Mouse (Mus musculus) Muller cell, postnatal 12 days (primary cell): ENCODE data around the gene Sec14l3.

ENCODE experiments used
- DNase-seq: peaks from one replicate; pipeline ENCODE4 v3.0.0-alpha.2; 2015; ENCODE audit errors: inconsistent ontology term

Gene Sec14l3

DNA sequence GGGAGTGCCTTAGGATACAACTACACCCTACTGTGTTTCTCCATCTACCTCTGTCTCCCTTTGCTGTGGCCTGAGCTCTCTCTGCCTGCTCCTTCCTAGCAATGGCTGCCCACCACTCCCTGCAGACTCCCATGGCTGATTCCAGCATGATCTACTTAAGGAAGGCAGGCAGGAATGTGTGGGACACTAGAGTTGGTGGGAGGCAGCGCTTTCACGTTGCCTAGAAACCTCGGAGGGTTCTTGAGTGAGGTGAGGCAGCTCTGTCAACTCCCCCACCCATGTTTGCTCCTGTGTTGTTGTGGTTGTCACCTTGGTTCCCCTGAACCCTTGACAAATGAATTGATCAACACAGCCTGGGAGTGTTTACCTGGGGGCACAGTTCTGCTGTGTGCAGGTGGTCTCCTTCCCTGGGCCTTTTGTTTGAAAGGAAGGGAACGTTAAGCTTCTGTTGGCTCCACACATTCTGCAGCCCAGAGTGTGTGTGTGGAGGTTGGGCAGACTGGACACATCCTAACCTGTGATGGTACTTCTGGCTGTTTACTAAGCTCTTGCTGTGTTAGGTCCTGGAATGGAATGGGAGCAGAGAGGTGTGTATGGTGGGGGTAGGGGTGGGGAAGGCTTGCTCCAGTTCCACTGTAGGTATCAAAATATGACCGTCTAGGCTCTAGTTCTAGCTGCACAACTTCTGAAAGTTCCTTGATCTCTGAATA, 3.6 kb upstream of the Sec14l3 start:
- DNase-seq, result no peak

DNA sequence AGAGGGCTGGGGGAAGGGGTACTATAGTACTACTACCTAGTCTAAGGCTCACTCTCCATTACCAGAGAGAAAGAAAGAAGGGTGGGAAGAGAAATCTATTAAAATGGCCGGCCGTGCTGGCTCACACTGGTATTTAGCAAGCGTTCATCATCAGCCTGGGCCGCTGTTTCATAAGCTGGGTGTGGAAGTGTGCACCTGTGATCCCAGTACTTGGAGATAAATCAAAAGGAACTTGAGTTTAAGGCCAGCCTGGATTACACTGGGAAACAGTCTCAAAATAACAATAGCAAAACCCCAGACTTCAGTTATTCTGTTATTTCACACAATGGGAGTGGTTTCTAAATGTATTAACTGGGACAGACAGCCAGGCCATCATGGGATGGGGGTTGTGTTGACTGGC, 2.1 kb upstream of the Sec14l3 start:
- DNase-seq, result no peak

DNA sequence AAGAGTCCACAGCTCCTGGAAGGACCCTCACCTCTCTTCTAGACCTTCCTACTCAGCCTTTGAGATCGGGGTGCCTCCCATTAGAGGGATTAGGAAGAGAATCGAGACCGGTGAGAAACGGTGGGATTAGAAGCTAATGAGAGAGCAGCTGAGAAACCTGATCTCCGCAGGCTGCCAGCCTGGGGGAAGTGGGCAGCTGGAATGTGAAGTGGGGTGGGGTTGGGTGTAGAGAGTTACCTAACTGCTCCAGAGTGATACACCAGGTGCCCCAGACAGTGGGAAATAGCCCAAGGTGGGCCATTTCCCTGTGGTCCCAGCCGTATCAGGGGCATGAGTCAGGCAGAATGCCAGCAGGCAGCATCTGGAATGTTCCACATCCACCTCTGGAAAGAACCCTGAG, 1.7 kb upstream of the Sec14l3 start:
- no peak for DNase-seq

DNA sequence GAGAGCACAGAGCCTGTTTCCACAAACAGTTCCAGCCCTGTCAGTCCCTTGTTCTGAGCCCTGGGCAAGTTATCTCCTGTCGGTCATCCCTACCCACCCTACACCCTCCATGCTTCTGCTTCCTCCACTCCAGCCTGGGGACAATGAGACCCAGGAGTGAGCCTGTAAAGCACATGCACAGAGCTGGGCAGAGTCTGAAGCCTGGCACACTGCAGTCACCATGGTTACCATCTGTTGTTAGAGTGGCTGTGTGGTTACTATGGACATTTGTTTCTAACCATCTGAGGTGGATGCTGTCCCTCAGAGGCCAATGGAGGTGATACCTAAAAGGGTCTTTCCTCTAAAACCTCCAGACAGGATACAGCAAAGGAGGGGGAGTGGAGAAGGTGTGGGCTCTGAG, 5.0 kb downstream of the Sec14l3 start:
- DNase-seq, result no peak

DNA sequence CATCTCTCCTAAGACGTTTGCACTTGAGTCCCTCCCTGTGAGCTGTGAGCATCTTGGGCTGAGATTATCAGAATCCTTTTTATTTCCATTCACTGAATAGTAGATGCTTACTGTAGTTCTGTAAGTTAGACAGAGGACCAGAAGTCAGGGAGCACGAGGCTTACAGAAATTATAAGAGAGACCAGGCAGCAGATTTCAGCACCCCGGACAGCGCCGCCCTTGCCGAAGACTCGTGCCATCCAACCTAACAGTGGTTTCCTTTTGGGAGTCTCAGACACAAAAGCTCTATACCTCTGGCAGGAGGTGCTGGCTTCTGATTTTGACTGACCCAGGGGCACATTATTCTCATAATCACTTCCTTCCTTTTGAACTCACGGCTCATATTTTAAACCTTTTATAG, 12.0 kb downstream of the Sec14l3 start:
- peak; percentile 49 for DNase-seq

DNA sequence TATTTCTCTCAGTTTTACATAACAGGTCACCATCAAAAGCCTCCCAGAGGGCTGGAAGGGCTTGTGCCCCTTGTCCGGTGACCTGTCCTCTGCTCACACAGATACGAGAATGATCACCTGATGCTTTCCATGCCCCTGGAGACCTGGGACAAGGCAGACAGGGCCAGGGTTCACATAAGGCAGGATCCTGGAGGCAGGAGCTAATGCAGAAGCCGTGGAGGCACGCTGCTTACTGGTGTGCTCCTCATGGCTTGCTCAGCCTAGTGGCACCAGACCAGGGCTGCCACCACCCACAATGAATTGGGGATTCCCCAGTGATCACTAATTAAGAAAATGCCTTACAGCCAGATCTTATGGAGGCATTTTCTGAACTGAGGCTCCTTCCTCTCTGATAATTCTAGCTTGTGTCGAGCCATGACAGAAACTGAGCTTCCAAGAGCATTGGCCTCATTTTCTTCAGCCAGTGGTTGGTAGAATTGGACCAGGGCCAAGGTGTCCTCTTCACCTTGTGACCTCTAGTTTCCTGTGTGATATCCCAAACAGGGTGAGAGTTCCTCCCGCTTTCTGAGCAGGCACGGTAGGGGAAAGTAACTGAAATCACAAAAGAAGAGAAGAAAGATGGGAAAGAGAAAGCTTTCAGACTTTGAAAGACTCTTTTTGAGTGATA, 13.8 kb downstream of the Sec14l3 start:
- no peak for DNase-seq

DNA sequence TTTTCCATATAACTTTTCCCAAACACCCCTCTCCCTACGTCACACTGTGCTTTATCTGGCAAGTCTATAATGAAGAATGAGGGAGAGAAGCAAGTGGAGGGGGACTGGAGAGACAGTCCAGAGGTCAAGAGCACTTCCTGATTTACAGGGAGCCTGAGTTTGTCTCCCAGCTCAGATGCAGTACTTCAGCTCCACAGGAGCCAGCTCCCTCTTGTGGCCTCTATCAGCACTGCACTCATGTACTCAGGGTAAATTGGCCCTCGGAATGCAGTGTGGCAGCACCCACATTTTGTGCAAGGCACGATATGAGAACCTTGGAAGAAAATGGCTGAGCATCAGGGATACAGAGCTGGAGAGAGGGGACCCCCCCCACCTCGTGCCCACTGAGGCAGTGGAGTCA, 15.6 kb downstream of the Sec14l3 start:
- DNase-seq, result no peak

DNA sequence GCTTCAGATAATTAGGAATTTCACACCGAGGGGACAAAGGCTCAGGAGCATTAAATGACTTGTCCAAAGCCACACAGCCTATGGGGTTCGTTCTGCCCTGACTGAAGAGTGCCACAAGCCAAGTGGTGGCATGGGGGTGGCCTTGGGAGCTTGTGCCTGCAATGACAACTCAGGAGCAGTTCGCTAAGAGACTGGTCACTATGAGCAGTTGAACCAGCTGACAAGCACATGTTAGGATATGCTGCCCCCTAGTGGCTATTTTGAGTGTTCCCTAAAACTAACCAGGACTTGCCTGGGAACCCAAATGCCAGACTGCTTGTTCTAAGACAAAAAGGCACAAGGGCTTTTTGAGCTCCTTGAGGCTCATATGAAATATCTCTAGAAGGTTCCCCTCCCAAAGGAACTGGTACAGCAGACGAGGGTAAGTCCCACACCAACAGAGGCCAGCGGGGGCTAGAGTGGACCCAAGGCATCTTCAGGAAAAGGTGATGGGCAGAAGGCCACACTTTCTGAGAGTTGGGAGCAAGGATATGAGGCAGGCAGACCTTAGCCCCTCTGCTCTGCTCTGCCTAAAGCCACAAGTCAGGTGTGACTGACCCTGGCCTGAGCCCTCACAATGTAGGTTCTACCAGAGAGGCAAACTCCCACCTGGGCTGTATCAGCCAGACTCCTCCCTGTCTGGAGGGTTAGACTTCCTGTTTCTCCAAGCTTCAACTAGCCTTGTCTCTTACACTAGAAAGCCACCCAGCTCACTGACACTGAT, 18.9 kb downstream of the Sec14l3 start:
- peak; percentile 49 for DNase-seq

DNA sequence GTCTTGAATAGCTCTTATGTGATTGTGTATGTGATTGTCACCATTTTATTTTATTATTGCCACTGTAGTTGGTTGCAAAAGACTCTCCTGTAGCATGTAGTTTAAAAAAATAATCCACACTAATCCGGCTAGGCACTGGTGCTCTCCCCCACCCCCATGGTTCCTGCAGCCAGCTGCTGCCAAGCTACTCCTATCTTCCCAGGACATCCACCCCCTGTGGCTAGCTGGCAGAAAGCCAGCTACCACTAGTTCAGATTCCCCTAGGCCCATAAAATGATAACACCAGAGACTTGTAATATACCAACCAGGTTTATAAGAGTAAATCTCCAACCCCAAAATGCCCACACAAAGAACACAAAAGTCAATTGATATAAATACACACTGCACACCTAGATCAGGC, 21.6 kb downstream of the Sec14l3 start:
- no peak for DNase-seq

DNA sequence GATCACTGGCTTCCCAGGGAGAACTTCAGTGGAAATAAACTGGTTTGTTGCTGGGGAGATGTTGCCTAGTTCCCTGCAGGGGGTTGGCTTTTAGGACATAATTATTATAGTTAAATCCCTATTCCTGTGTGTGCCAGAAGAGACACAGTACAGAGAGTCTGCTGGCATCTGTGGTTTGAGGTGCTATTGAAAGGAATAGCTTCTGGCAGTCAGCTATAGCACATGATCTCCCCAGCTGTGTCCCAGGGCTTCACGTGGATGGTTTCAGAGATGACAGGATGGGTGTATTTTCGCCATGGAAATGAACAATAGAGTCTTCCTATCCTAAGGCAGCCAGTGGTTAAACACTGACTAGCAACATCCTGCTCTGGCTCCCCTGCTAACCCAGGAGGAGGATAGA, 22.6 kb downstream of the Sec14l3 start:
- DNase-seq, result no peak

DNA sequence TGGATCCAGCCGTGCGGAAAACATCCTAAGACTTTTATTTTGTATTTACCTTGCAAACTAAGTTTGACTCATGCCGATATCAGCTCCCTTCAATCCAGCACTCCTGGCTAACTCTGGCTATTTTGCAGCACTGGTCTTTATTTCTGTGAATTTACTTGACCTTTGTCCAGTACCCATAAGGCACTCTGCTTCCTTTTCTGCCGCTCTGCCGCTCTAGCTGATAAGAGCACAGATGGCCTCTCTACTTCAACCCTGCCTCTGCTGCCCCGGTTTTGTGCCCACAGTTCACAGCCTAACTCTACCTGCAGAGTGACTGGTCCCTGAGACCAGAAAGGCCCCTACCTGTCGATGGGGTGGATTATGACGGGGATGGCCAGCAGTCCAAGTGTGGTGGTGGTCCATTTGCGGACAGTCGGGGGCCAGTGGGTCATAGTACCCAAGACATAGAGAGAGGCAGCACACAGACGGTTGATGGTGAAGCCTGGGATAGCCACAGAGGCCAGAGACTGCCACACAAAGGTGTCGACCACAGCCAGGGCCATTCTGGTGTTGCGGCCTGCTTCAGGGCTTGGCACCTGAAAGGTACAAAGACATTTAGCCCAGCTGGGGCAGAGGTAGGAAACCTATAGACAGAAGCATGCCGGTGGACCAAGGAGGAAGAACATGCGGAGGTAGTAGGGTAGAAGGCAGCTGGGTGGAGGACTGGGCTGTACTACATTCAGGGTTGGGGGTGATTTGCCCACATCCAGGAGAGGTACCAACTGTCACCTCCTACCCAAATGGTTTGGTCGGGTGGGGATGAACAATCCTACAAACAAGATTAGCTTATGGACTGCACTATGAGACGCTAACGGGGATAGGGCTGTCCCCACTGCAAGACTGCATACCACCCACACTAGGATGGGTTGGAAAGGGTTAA, 29.1 kb downstream of the Sec14l3 start:
- no peak for DNase-seq

DNA sequence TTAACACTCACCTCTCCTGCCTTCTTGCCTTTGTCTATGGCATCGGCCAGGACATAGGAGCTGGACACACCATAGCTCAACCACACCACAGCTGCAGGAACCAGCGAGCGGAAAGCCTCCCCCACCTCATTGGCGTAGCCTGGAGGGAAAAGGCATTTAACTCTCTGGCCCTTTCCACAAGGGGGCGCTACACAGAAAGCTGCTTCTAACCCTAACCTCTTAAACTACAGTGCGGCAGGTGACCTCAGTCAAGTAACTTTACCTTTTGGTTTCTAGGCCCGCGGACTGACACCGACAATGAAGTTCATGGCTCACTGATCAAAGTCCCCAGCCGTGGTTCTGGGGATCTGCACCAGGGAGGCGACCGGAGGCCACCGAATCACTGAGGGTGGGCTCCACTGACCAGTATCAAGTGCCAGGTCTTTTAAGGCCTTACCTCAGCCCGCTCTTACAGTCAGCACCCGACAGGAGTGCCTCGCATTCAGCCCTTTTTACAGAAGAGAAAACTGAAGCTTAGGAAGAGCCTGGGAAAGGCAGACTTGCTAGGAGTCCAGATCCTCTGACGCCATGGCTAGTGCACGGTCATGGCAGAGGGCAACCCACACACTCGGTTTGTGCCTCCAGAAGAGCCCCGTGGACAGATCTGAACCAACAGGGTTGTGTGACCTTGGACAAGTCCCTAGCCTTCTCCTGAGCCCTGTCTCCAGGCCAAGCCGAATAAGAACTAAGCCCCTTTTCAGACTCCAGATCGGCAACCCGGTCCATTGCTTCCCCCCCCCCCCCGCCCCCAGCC, 29.9 kb downstream of the Sec14l3 start:
- DNase-seq, result peak; percentile 30

DNA sequence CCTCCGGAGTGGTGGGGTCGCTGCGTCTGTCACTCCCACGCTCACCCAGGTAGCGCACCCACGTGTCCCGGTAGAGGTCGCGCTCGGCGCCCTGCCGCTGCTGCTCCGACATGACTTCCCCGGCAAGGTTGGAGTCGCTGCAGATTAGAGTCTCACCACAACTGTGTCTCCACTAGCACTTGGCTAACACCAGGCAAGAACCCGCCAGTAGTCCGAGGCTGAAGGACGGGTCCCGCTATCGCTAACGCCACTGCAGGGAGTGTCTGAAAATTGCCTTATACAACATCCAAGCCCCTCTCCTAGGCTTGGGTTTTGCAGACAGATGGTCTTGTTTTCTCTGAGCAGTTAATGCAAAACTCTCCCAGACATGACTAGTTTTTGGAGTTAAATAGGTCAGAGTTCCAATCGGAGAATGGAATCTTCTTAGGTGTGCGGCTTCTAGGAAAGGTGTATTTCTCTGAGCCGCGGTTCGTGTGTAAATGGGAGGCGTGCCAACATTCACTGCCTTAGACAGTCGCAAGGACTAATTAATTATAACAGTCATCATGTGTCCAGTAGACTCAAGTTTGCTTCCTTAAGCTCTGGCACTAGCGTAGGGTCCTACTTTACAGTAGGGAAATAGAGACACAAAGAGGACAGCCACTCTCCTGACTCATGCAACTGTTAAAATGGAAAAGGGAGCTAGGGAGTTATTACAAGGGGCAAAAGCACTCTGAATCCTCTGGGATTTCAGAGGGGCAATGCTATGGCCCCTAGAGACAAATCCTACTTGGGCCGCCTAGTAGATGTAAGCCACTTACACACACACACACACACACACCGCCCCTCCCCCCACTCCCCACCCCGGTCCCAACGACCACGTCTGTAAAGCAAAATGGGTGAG, 30.8 kb downstream of the Sec14l3 start, which contains the start of gene Mtfp1:
TSS of gene Mtfp1 (minus strand) at position 275 of the 883 bp plus-strand sequence.
- peak; percentile 55 for DNase-seq

DNA sequence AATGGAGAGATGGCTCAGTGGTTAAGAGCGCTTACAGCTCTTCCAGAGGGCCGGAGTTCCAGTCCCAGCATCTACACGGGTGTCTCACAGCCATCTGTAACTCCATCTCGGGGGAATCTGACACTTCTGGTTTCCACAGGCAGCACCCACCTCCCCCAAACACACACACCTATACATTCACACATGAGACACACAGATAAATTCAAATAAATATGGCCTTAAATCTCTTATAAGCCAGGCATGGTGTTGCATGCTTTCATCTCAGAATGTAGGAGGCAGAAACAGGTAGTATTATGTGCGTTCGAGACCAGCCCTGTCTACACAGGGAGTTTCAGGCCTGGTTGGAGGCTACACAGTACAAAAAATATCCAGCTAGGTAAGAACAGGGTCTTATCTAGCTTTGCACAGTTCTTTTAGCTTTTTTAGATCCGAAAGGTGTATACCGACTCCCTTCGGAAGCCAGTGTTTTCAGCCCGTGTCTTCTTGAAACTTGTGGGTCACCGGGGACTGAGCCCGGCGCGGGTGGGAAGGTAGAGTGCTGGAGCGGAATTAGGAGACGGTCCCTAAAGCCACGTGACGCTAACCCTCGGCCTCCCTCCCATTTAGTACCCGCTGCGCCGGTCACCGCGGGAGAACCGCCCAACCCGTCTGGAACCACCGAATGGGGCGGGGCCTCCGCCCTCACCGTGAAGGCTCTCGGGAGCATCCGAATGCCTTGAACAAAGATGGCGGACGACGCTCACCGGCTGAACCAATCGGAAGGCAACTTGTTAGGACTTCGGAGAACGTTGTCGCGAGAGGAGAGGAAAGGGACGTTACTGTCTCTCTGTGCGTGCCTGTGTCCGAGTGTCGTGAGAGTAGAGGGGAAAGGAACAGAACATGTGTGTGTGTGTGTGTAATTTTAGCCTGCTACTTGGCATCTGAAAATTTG, 31.7 kb downstream of the Sec14l3 start:
- DNase-seq, result peak; percentile 100

DNA sequence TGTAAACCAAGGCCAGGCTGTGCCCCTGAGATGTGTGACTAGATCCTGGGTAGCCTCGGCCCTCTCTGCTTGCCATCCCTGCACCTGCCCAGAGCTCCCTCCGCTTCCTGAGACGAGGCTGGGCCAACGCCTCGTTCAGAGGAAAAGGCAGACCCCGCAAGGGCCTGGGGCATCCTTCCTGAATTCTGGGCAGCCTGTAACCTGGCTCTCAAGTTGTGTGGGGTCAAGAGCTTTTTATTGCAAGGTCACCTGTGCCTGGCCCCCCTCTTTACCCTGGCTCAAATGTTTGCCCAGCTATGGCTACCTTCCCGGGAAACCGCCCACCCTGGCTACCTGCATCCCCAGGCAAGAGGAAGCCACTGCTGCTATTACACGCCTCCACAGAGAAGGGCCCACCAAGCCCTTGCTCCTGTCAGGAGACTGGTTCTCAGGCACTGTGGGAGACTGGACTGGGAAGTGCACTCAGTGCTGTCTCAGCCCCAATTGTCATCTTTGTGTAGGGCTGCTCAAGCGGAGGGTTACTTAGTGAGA, 32.5 kb downstream of the Sec14l3 start:
- no peak for DNase-seq

DNA sequence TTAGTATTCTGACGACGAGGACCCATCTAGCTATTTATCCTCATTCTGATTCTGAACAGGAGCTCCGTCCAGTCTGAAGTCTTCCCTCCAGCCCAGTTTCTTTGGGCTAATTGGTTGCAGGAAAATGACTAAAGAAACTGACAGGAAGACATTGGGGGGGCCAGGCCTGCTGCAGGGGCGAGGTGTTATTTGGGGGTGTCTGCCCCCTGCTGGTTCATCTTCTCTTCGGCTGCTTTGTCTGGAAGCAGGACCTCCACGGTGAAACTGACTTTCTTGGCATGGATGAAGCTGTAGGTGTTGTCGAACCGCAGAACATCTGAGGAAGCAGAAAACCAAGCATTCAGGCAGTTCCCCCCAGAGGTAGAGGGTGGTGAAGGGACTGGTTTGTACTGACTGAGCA, 33.5 kb downstream of the Sec14l3 start:
- DNase-seq, result no peak

DNA sequence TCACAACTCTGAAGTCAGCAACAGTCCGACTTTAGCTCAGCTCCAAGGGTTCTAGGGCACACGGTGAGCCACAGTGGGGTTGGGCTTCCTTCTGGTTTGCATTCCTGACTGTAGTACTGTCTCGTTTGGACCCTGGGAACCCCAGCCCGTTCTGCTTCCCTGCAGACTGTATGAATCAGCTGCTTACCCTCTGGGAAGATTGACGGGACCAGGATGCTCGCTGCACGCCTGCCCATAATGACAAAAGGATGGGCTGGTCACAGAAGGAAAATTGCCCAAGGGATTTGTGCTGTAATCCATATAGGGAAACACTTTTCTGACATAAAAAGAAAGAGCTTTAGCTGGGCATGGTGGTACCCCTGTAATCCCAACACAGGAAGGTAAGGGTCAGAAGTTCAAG, 34.2 kb downstream of the Sec14l3 start:
- no peak for DNase-seq

DNA sequence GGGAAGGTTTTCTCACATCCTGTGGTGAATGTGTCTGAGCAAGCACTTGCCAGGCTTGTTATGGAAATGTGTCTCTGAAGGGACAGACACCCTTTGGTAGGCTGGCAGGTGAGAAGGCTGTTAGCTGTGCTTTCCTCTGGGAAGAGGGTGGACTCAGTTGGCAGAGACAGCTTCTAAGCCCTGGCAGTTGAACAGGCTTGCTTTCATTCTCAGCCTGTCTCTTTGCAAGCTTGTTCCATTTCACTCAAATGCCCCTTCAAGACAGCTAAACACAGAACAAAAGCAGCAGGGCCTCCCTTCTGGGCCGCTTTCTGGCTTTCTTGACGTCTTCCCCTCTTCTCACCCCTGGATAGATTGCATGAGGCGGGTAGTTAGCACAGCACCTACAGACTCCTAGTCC, 34.8 kb downstream of the Sec14l3 start:
- no peak for DNase-seq

DNA sequence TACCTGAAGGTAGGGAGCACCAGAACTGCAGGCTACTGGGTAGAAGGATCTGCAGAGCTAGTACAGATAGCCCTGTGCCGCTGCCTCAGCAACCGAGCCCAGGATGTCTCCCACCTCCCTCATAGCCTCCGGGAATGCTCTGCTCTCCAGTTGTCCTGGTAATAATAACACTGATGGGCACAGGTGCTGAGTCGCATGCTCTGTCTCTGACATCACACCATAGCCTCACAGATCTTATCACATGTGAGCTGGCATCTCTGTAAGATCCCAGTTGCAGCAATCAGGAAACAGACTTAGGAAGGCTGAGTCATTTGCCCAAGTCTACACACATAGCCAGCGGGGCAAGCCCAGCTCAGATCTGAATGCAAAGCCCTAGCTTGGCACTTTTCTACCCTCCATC, 37.2 kb downstream of the Sec14l3 start:
- no peak for DNase-seq
